16 mouse cellular contexts compared by ENCODE assay signal in genomic region chr12:3657234-3657633, GRCm38 (mm10).
"Had no signal": no experiment of that assay in that cellular context is flagged by ENCODE, and none has a peak within 500 bp of the region (broad histone marks: within the 10 kb centered on the region; RNA-seq: fewer than 3 reads in every experiment).

No protein-coding gene starts in this region.

- H3K9me3 ChIP-seq: limb, embryonic 12.5 days; limb, embryonic 15.5 days; megakaryocyte, embryonic 14.5 days had no signal

- H3K27me3 ChIP-seq: limb, embryonic 12.5 days; limb, embryonic 15.5 days; megakaryocyte, embryonic 14.5 days had no signal

- H3K4me2 ChIP-seq: limb, embryonic 12.5 days; limb, embryonic 15.5 days; liver, embryonic 11.5 days; midbrain, embryonic 11.5 days had no signal

- H3K4me3 ChIP-seq: limb, embryonic 12.5 days; limb, embryonic 15.5 days; megakaryocyte, embryonic 14.5 days had no signal

- H3K36me3 ChIP-seq: limb, embryonic 15.5 days had no signal

- H3K27ac ChIP-seq: limb, embryonic 12.5 days; limb, embryonic 15.5 days; liver, embryonic 14.5 days had no signal

- H3K9ac ChIP-seq: limb, embryonic 12.5 days; limb, embryonic 15.5 days; liver, embryonic 14.5 days had no signal

- H3K4me1 ChIP-seq: limb, embryonic 12.5 days; limb, embryonic 15.5 days had no signal

- DNase-seq: kidney, adult 18-20 months; kidney, adult 9 months; kidney, postnatal 14 days; kidney, postnatal 4 days; lung, adult 2 months; lung, postnatal 14 days; lung, postnatal 4 days; midbrain, embryonic 14.5 days; thymus, adult 18-20 months; thymus, postnatal 36 days had no signal
